Mouse (Mus musculus): ENCODE data around the gene Crtam. TPM values are rescaled to one million over a fixed set of nuclear protein-coding genes. Genes with fewer than 3 reads are reported as not detected.

Crtam gene
- total RNA-seq, 2 experiments from 2014 or later, result 0.14 to 0.18 TPM

Other genes with a start within 250 kb of the Crtam start
- gene Hspa8, start 203.6 kb downstream of the Crtam start, total RNA-seq (2021), result 1,000 to 10,000 TPM; 2,038 to 2,082 TPM
- not detected for gene Bsx, start 130.5 kb downstream of the Crtam start, total RNA-seq (2021)
- gene Jhy, start 40.5 kb downstream of the Crtam start, total RNA-seq (2021), result 1 to 10 TPM in 1 of 2 experiments, under 1 TPM in 1; 0.54 to 1.0 TPM
- gene Ubash3b, start 157.1 kb upstream of the Crtam start, total RNA-seq (2021), result 10 to 100 TPM; 24.9 to 29.0 TPM

Data from left cerebral cortex, postnatal 4 days (tissue).